Mouse (Mus musculus) MEL (cell line): ENCODE data around the gene Olfr1392. TPM values are rescaled to one million over a fixed set of nuclear protein-coding genes. Genes with fewer than 3 reads are reported as not detected.
A peak's percentile ranks its signal among the peaks of the same experiment; 100 is the strongest.

Source experiments
- DNase-seq: peaks from one replicate; pipeline ENCODE4 v3.0.0; 2011; ENCODE audit warnings: low read depth, low spot score
- H3K27ac ChIP-seq: 2 replicates; pipeline ENCODE4 v1.5.1; 2012; ENCODE audit warnings: low read depth, mild to moderate bottlenecking, control low read depth, low read length, moderate library complexity; ENCODE audit not compliant: control insufficient read depth
- H3K27me3 ChIP-seq, 2 experiments: fragments of 150-350 bp in 1 of 2; sonication (generic) in 1 of 2; 2 replicates each; pipeline ENCODE4 v1.6.1; 2012; ENCODE audit warnings: low read length in 2 of 2, mild to moderate bottlenecking in 2 of 2, improper control_type of control experiment in 1 of 2, moderate library complexity in 1 of 2; ENCODE audit not compliant: insufficient read depth in 2 of 2, control insufficient read depth in 1 of 2
- H3K36me3 ChIP-seq, 2 experiments: 2 replicates each; pipeline ENCODE4 v1.6.1; 2012 to 2014; ENCODE audit warnings: low read length in 2 of 2, improper control_type of control experiment in 1 of 2, inconsistent platforms in 1 of 2, mild to moderate bottlenecking in 1 of 2; ENCODE audit not compliant: insufficient read depth in 2 of 2, control insufficient read depth in 1 of 2
- H3K4me1 ChIP-seq, 2 experiments: fragments of 150-350 bp in 1 of 2; sonication (generic) in 1 of 2; 2 replicates each; pipeline ENCODE4 v1.6.1; 2012; ENCODE audit warnings: low read length in 2 of 2, improper control_type of control experiment in 1 of 2, mild to moderate bottlenecking in 1 of 2; ENCODE audit not compliant: insufficient read depth in 2 of 2, control insufficient read depth in 1 of 2
- H3K4me3 ChIP-seq, 2 experiments: fragments of 150-350 bp in 1 of 2; sonication (generic) in 1 of 2; 2 replicates each; pipeline ENCODE4 v1.5.1; 2012; ENCODE audit warnings: low read depth in 2 of 2, low read length in 2 of 2, mild to moderate bottlenecking in 2 of 2, moderate library complexity in 2 of 2, control low read depth in 1 of 2, improper control_type of control experiment in 1 of 2; ENCODE audit not compliant: control insufficient read depth in 1 of 2, insufficient read depth in 1 of 2
- H3K79me2 ChIP-seq: 2 replicates; pipeline ENCODE4 v1.6.1; 2012; ENCODE audit warnings: mild to moderate bottlenecking, low read length, moderate library complexity; ENCODE audit not compliant: control insufficient read depth, poor library complexity, insufficient read depth
- H3K9ac ChIP-seq: 2 replicates; pipeline ENCODE4 v1.6.1; 2012; ENCODE audit warnings: low read depth, mild to moderate bottlenecking, control low read depth, low read length, moderate library complexity; ENCODE audit not compliant: control insufficient read depth, poor library complexity, severe bottlenecking
- H3K9me3 ChIP-seq: fragments of 150-350 bp; sonication (generic); replicated peaks from 2 replicates; pipeline ENCODE4 v1.6.1; 2012; ENCODE audit warnings: mild to moderate bottlenecking, low read length, improper control_type of control experiment, moderate library complexity; ENCODE audit not compliant: insufficient read depth
- BHLHE40 ChIP-seq: IDR thresholded peaks from 2 replicates; pipeline ENCODE4 v1.6.1; 2012; ENCODE audit warnings: low read depth, mild to moderate bottlenecking, inconsistent platforms, low read length, improper control_type of control experiment, borderline replicate concordance
- CHD1 ChIP-seq: IDR thresholded peaks from 2 replicates; pipeline ENCODE4 v1.6.1; 2012; ENCODE audit warnings: low read depth, mild to moderate bottlenecking, inconsistent platforms, low read length, improper control_type of control experiment
- CTCF ChIP-seq, 3 experiments: IDR thresholded peaks in 2 of 3; conservative IDR thresholded peaks in 1 of 3; 2 replicates each; pipeline ENCODE4 v1.5.1; 2011 to 2012; ENCODE audit warnings: low read length in 3 of 3, low read depth in 2 of 3, mild to moderate bottlenecking in 2 of 3, improper control_type of control experiment in 1 of 3, inconsistent platforms in 1 of 3, mixed read lengths in 1 of 3, moderate library complexity in 1 of 3; ENCODE audit not compliant: control insufficient read depth in 1 of 3, insufficient read depth in 1 of 3, poor library complexity in 1 of 3, severe bottlenecking in 1 of 3
- ELF1 ChIP-seq: IDR thresholded peaks from 2 replicates; pipeline ENCODE4 v1.6.1; 2014; ENCODE audit warnings: low read depth, mild to moderate bottlenecking, inconsistent platforms, low read length, improper control_type of control experiment, moderate library complexity
- EP300 ChIP-seq, 2 experiments: IDR thresholded peaks; 2 replicates each; pipeline ENCODE4 v1.6.1; 2011; ENCODE audit warnings: improper control_type of control experiment in 2 of 2, low read length in 2 of 2, low read depth in 1 of 2, mild to moderate bottlenecking in 1 of 2
- ETS1 ChIP-seq: IDR thresholded peaks from 2 replicates; pipeline ENCODE4 v1.6.1; 2012; ENCODE audit warnings: low read depth, mild to moderate bottlenecking, inconsistent platforms, low read length, improper control_type of control experiment, moderate library complexity
- HCFC1 ChIP-seq: IDR thresholded peaks from 2 replicates; pipeline ENCODE4 v1.6.1; 2012; ENCODE audit warnings: low read depth, mild to moderate bottlenecking, inconsistent platforms, low read length, improper control_type of control experiment, moderate library complexity
- MAZ ChIP-seq: IDR thresholded peaks from 2 replicates; pipeline ENCODE4 v1.6.1; 2012; ENCODE audit warnings: low read depth, mild to moderate bottlenecking, inconsistent platforms, low read length, improper control_type of control experiment
- MXI1 ChIP-seq: IDR thresholded peaks from 2 replicates; pipeline ENCODE4 v1.6.1; 2011; ENCODE audit warnings: mild to moderate bottlenecking, low read depth, low read length, improper control_type of control experiment
- MYC ChIP-seq: IDR thresholded peaks from 2 replicates; pipeline ENCODE4 v1.6.1; 2011; ENCODE audit warnings: low read depth, mild to moderate bottlenecking, low read length, improper control_type of control experiment, moderate library complexity
- NELFE ChIP-seq: IDR thresholded peaks from 2 replicates; pipeline ENCODE4 v1.6.1; 2011; ENCODE audit warnings: low read depth, low read length, improper control_type of control experiment
- POLR2A ChIP-seq, 2 experiments: IDR thresholded peaks; 2 replicates each; pipeline ENCODE4 v1.6.1; 2011 to 2012; ENCODE audit warnings: low read length in 2 of 2, mild to moderate bottlenecking in 2 of 2, control low read depth in 1 of 2, improper control_type of control experiment in 1 of 2, low read depth in 1 of 2, moderate library complexity in 1 of 2; ENCODE audit not compliant: control insufficient read depth in 1 of 2, insufficient read depth in 1 of 2, poor library complexity in 1 of 2
- POLR2AphosphoS2 ChIP-seq: IDR thresholded peaks from 2 replicates; pipeline ENCODE4 v1.6.1; 2011; ENCODE audit warnings: low read length, improper control_type of control experiment
- POLR2AphosphoS5 ChIP-seq: IDR thresholded peaks from 2 replicates; pipeline ENCODE4 v1.6.1; 2012; ENCODE audit warnings: low read depth, borderline replicate concordance, mild to moderate bottlenecking, inconsistent platforms, low read length, moderate library complexity, mixed read lengths
- SIN3A ChIP-seq: IDR thresholded peaks from 2 replicates; pipeline ENCODE4 v1.6.1; 2012; ENCODE audit warnings: low read length, improper control_type of control experiment, inconsistent platforms
- SMC3 ChIP-seq: IDR thresholded peaks from 2 replicates; pipeline ENCODE4 v1.6.1; 2011; ENCODE audit warnings: low read depth, low read length, improper control_type of control experiment
- TBP ChIP-seq: IDR thresholded peaks from 2 replicates; pipeline ENCODE4 v1.8.0; 2011; ENCODE audit warnings: low read depth, low read length, improper control_type of control experiment
- UBTF ChIP-seq: IDR thresholded peaks from 2 replicates; pipeline ENCODE4 v1.6.1; 2012; ENCODE audit warnings: low read depth, mild to moderate bottlenecking, inconsistent platforms, low read length, improper control_type of control experiment, moderate library complexity, borderline replicate concordance; ENCODE audit not compliant: insufficient read depth
- USF1 ChIP-seq: IDR thresholded peaks from 2 replicates; pipeline ENCODE4 v1.6.1; 2014; ENCODE audit warnings: low read depth, mild to moderate bottlenecking, inconsistent platforms, low read length, improper control_type of control experiment, moderate library complexity
- ZMIZ1 ChIP-seq: IDR thresholded peaks from 2 replicates; pipeline ENCODE4 v1.6.1; 2012; ENCODE audit warnings: low read depth, mild to moderate bottlenecking, inconsistent platforms, low read length, improper control_type of control experiment, moderate library complexity
- ZNF384 ChIP-seq: IDR thresholded peaks from 2 replicates; pipeline ENCODE4 v1.6.1; 2012; ENCODE audit warnings: low read depth, mild to moderate bottlenecking, inconsistent platforms, low read length, improper control_type of control experiment
- polyA plus RNA-seq, 2 experiments: library from polyadenylated mRNA; stranded (reverse) in 1 of 2; unstranded in 1 of 2; fragments of >175 nt in 1 of 2; fragments of >200 nt in 1 of 2; gene quantifications; 2 replicates each; pipeline versions ENCODE4 v1.2.1 to v1.2.4; 2012; ENCODE audit warnings: low replicate concordance in 2 of 2, low read depth in 1 of 2; ENCODE audit not compliant: insufficient read length in 2 of 2, insufficient read depth in 1 of 2, missing spikeins in 1 of 2
- total RNA-seq: library from RNA; depleted of rRNA; stranded (reverse); fragments of 300-350 nt; gene quantifications from 2 replicates; pipeline ENCODE4 v1.2.3, GENCODE M21; 2012

The Olfr1392 gene
- total and polyA plus RNA-seq, 3 experiments: not detected

DNA sequence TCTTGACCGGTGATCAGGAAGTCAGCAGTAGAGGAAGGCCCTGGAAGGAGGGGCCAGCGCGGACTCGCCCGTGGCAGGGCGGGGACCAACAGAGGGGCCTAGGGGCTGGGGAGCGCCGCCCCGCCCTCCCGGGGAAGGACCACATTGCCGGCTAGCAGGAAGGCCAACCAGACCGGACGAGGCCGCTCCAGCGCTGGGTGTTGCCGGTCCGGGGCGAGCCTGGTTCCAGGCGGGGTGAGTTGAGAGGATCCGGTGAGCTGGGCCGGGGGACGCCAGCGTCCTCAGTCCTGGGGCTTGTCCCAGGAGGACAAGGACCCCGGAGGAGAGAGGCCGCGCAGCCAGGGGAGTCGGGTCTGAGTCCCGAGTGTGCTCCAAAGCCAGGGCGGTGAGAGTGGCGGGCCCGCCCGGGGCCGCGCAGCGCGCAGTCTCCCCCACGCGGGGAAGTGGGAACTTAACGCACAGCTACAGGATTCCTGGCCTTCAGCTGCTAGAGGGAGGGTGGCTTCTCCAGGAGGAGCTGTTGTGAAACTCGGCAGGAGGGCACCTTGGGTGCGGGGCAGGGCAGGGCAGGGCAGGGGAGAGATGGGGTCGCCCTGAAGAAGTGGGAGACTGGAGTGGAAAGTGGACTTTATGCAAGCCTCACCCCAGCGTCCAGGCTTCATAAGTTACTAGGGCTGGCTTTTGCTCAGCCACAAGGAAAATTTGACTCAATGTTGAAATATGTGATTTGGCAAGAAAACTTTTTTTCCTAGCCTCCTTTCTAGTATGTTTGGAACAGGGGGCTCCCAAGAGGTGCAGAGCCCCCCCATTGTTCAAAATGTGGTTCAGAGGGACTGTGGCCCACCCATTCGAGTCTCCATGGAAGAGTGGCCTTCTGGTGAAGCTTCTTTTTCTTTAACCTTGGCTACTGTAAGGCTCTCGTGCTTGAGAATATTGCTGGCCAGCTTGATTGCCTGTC lies 34.4 kb upstream of the Olfr1392 start:
- Histone ChIP-seq H3K36me3 (peaks cover 9 to 19% of the 10 kb centered on the region in 2 experiments; a peak in 3 of 4 replicates), H3K4me3 (peak overlapping the region; percentile 74 to 80), H3K9me3 (no peaks in the 10 kb centered on the region), H3K27me3 (no peaks in the 10 kb centered on the region), H3K9ac (peak overlapping the region; percentile 86), H3K79me2 (peaks cover 15% of the 10 kb centered on the region), H3K4me1 (peaks cover 12 to 18% of the 10 kb centered on the region in 2 experiments), H3K27ac (peak overlapping the region; percentile 80)
- no peak for TF ChIP-seq MYC
- peak; percentile 73 to 89 for TF ChIP-seq POLR2A (IDR thresholded peaks at IDR 0.05; ENCODE audit: control insufficient read depth in 1 of 2, insufficient read depth in 1 of 2, low read depth in 1 of 2, low read length in 2 of 2, poor library complexity in 1 of 2)
- no peak for TF ChIP-seq POLR2AphosphoS5
- peak; percentile 48 for TF ChIP-seq SIN3A
- TF ChIP-seq MXI1: peak; percentile 74; the same call in 1 of the 2 replicates
- no peak for TF ChIP-seq USF1
- TF ChIP-seq CHD1: peak; percentile 88; the same call in 1 of the 2 replicates
- 0 out of 2 replicates have a peak, but pooled peaks have one; percentile 29 for TF ChIP-seq ETS1
- TF ChIP-seq TBP: no peak
- peak; percentile 86 for TF ChIP-seq NELFE
- TF ChIP-seq ZMIZ1: peak; percentile 30; the same call in 1 of the 2 replicates
- peak; percentile 78; the same call in 1 of the 2 replicates for TF ChIP-seq POLR2AphosphoS2
- TF ChIP-seq HCFC1: peak; percentile 67
- TF ChIP-seq ZNF384: no peak
- TF ChIP-seq EP300 (IDR thresholded peaks at IDR 0.05; ENCODE audit: low read depth in 1 of 2, low read length in 2 of 2): peak in 1 of 2 experiments; percentile 21; a peak in 1 of 4 replicates
- TF ChIP-seq ELF1: peak; percentile 84
- 0 out of 6 replicates have a peak, but pooled peaks of 1 of the 3 experiments have one; percentile 6 for TF ChIP-seq CTCF (IDR thresholded peaks at IDR 0.05 in 2 of 3, conservative IDR thresholded peaks at IDR 0.05 in 1 of 3; ENCODE audit: control insufficient read depth in 1 of 3, insufficient read depth in 1 of 3, low read depth in 2 of 3, low read length in 3 of 3, poor library complexity in 1 of 3, severe bottlenecking in 1 of 3)
- peak; percentile 79; the same call in 1 of the 2 replicates for TF ChIP-seq MAZ
- TF ChIP-seq SMC3: no peak; the same call in 1 of the 2 replicates
- TF ChIP-seq UBTF: 0 out of 2 replicates have a peak, but pooled peaks have one; percentile 26
- no peak for TF ChIP-seq BHLHE40
- DNase-seq: peak; percentile 88
